In the genomic region with DNA sequence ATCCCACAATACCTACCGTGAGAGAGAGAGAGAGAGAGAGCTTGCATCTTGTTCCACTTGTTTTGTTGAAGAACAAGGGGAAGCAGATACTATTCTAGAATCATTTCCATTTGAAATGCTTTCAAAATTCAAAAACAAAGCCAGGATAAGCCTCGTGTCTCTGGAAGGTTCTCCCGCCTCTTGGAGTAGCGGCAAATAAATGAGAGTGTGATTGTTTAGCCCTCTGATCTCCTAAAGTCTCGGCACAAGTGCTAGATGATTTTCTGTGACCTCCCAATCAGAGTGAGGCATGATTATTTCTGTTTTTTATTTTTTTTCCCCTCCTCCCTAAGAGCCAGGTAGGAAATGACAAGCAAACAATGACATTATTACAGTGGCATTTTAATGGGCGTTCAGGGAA, we compare ENCODE assay signal across 18 mouse cellular contexts.
DNase-seq lines count a peak whose midpoint lies in the region; ATAC-seq lines count a peak whose summit lies in the region.
"Had no signal": no experiment of that assay in that cellular context is flagged by ENCODE, and none has a peak within 500 bp of the region (broad histone marks: within the 10 kb centered on the region; RNA-seq: fewer than 3 reads in every experiment).

No protein-coding gene starts in this region.

- H3K4me2 ChIP-seq in forebrain, embryonic 14.5 days (ENCODE audit: low read length) = no peak overlapping the region
- H3K4me2 ChIP-seq in forebrain, embryonic 16.5 days (ENCODE audit: low read length) = no peak overlapping the region
- no peak overlapping the region for H3K4me2 ChIP-seq in forebrain, embryonic 12.5 days
- H3K4me2 ChIP-seq in midbrain, embryonic 14.5 days (ENCODE audit: low read length) = no peak overlapping the region
- H3K4me2 ChIP-seq: embryonic facial prominence, embryonic 12.5 days; forebrain, embryonic 13.5 days had no signal

- no peak overlapping the region for H3K27ac ChIP-seq in forebrain, embryonic 14.5 days (ENCODE audit: low read depth, low read length)
- no peak overlapping the region for H3K27ac ChIP-seq in forebrain, embryonic 10.5 days
- H3K27ac ChIP-seq in forebrain, embryonic 16.5 days (ENCODE audit: low read length) = no peak overlapping the region
- H3K27ac ChIP-seq in forebrain, embryonic 12.5 days = no peak overlapping the region
- H3K27ac ChIP-seq in midbrain, embryonic 14.5 days (replicated peaks; ENCODE audit: low read depth, low read length) = 0 out of 2 replicates have a peak overlapping the region, but pooled peaks have one; percentile 20
- no peak overlapping the region; the same call in 1 of the 2 replicates for H3K27ac ChIP-seq in midbrain, embryonic 10.5 days (replicated peaks)
- H3K27ac ChIP-seq: embryonic facial prominence, embryonic 10.5 days; embryonic facial prominence, embryonic 12.5 days; forebrain, embryonic 13.5 days had no signal

- no peak overlapping the region for H3K9ac ChIP-seq in forebrain, embryonic 14.5 days (ENCODE audit: low read length)
- no peak overlapping the region for H3K9ac ChIP-seq in forebrain, embryonic 16.5 days (replicated peaks; ENCODE audit: low read depth, low read length)
- H3K9ac ChIP-seq in forebrain, embryonic 12.5 days = no peak overlapping the region
- H3K9ac ChIP-seq in midbrain, embryonic 14.5 days (replicated peaks; ENCODE audit: low read length) = no peak overlapping the region
- H3K9ac ChIP-seq: embryonic facial prominence, embryonic 12.5 days; forebrain, embryonic 13.5 days had no signal

- no peak for ATAC-seq in forebrain, embryonic 14.5 days
- peak; percentile 49; the same call in 1 of the 2 replicates for ATAC-seq in forebrain, embryonic 16.5 days
- ATAC-seq in forebrain, embryonic 12.5 days (ENCODE audit: low FRiP score) = no peak
- no peak for ATAC-seq in midbrain, embryonic 14.5 days (ENCODE audit: low FRiP score, low TSS enrichment)
- ATAC-seq: forebrain, embryonic 13.5 days had no signal

- WGBS in forebrain, embryonic 14.5 days = 29% methylated on average over 6 of the region's 6 CpGs
- 62% methylated on average over 6 of the region's 6 CpGs for WGBS in forebrain, embryonic 10.5 days
- 28% methylated on average over 6 of the region's 6 CpGs for whole genome bisulfite sequencing in forebrain, embryonic 16.5 days
- 34% methylated on average over 6 of the region's 6 CpGs for WGBS in forebrain, embryonic 12.5 days
- WGBS in midbrain, embryonic 14.5 days = 10% methylated on average over 6 of the region's 6 CpGs
- 45% methylated on average over 6 of the region's 6 CpGs for WGBS in midbrain, embryonic 10.5 days

- H3K27me3 ChIP-seq in forebrain, embryonic 14.5 days (replicated peaks; ENCODE audit: control insufficient read depth, insufficient read depth, low read length) = no peaks in the 10 kb centered on the region
- H3K27me3 ChIP-seq in forebrain, embryonic 10.5 days (ENCODE audit: poor library complexity, severe bottlenecking) = no peaks in the 10 kb centered on the region
- H3K27me3 ChIP-seq in forebrain, embryonic 16.5 days (replicated peaks; ENCODE audit: control insufficient read depth, insufficient read depth, low read length) = no peaks in the 10 kb centered on the region
- no peaks in the 10 kb centered on the region for H3K27me3 ChIP-seq in forebrain, embryonic 12.5 days
- H3K27me3 ChIP-seq in midbrain, embryonic 14.5 days (ENCODE audit: control insufficient read depth, insufficient read depth, low read length) = no peaks in the 10 kb centered on the region
- H3K27me3 ChIP-seq in midbrain, embryonic 10.5 days (ENCODE audit: low read depth, poor library complexity, severe bottlenecking) = no peaks in the 10 kb centered on the region
- H3K27me3 ChIP-seq: embryonic facial prominence, embryonic 12.5 days; forebrain, embryonic 13.5 days had no signal

- DNase-seq in forebrain, embryonic 14.5 days (ENCODE audit: low spot score) = peak; percentile 23
- no peak for DNase-seq in forebrain, embryonic 10.5 days (ENCODE audit: extremely low spot score, low spot score)
- peak; percentile 43 for DNase-seq in midbrain, embryonic 14.5 days
- DNase-seq in midbrain, embryonic 10.5 days (ENCODE audit: low spot score) = no peak
- DNase-seq: adrenal gland, adult 2 months; adrenal gland, postnatal 10 days; adrenal gland, postnatal 25 days; B cell, adult 2 months; cerebellum, adult 11-12 months; cerebellum, adult 2 months; cerebellum, adult 9-10 months; cerebellum, postnatal 10 days; cerebellum, postnatal 25 days had no signal

- 0 out of 2 replicates have a peak, but pooled peaks cover 3% of the 10 kb centered on the region for H3K4me1 ChIP-seq in forebrain, embryonic 14.5 days (ENCODE audit: control insufficient read depth, insufficient read depth, low read length)
- H3K4me1 ChIP-seq in forebrain, embryonic 10.5 days = peaks cover 4% of the 10 kb centered on the region; the same call in 1 of the 2 replicates
- no peaks in the 10 kb centered on the region; the same call in 1 of the 2 replicates for H3K4me1 ChIP-seq in forebrain, embryonic 16.5 days (replicated peaks; ENCODE audit: control insufficient read depth, insufficient read depth, low read length)
- peaks cover 11% of the 10 kb centered on the region for H3K4me1 ChIP-seq in forebrain, embryonic 12.5 days
- 0 out of 2 replicates have a peak, but pooled peaks cover 5% of the 10 kb centered on the region for H3K4me1 ChIP-seq in midbrain, embryonic 14.5 days (ENCODE audit: control insufficient read depth, insufficient read depth, low read length)
- peaks cover 17% of the 10 kb centered on the region for H3K4me1 ChIP-seq in midbrain, embryonic 10.5 days
- H3K4me1 ChIP-seq: embryonic facial prominence, embryonic 10.5 days; embryonic facial prominence, embryonic 12.5 days had no signal

- no peaks in the 10 kb centered on the region for H3K36me3 ChIP-seq in forebrain, embryonic 14.5 days (ENCODE audit: control insufficient read depth, insufficient read depth, low read length)
- no peaks in the 10 kb centered on the region for H3K36me3 ChIP-seq in forebrain, embryonic 10.5 days (replicated peaks)
- H3K36me3 ChIP-seq in forebrain, embryonic 16.5 days (ENCODE audit: control insufficient read depth, insufficient read depth) = no peaks in the 10 kb centered on the region
- H3K36me3 ChIP-seq in forebrain, embryonic 12.5 days (replicated peaks) = no peaks in the 10 kb centered on the region
- no peaks in the 10 kb centered on the region for H3K36me3 ChIP-seq in midbrain, embryonic 14.5 days (ENCODE audit: control insufficient read depth, insufficient read depth, low read length)
- no peaks in the 10 kb centered on the region for H3K36me3 ChIP-seq in midbrain, embryonic 10.5 days
- H3K36me3 ChIP-seq: embryonic facial prominence, embryonic 10.5 days; embryonic facial prominence, embryonic 12.5 days had no signal

- H3K9me3 ChIP-seq in forebrain, embryonic 14.5 days (replicated peaks; ENCODE audit: control insufficient read depth, low read length) = no peaks in the 10 kb centered on the region
- H3K9me3 ChIP-seq in forebrain, embryonic 10.5 days = no peaks in the 10 kb centered on the region
- H3K9me3 ChIP-seq in forebrain, embryonic 16.5 days (ENCODE audit: control insufficient read depth, low read length) = no peaks in the 10 kb centered on the region
- no peaks in the 10 kb centered on the region for H3K9me3 ChIP-seq in forebrain, embryonic 12.5 days
- no peaks in the 10 kb centered on the region for H3K9me3 ChIP-seq in midbrain, embryonic 14.5 days (ENCODE audit: control insufficient read depth, low read length)
- H3K9me3 ChIP-seq in midbrain, embryonic 10.5 days (replicated peaks) = no peaks in the 10 kb centered on the region
- H3K9me3 ChIP-seq: embryonic facial prominence, embryonic 10.5 days; embryonic facial prominence, embryonic 12.5 days; forebrain, embryonic 13.5 days had no signal

- no peak overlapping the region for H3K4me3 ChIP-seq in forebrain, embryonic 14.5 days (ENCODE audit: low read depth, low read length)
- no peak overlapping the region for H3K4me3 ChIP-seq in forebrain, embryonic 10.5 days
- H3K4me3 ChIP-seq in forebrain, embryonic 16.5 days (replicated peaks; ENCODE audit: low read length) = no peak overlapping the region
- H3K4me3 ChIP-seq in forebrain, embryonic 12.5 days (replicated peaks) = no peak overlapping the region
- no peak overlapping the region for H3K4me3 ChIP-seq in midbrain, embryonic 14.5 days (replicated peaks; ENCODE audit: low read depth, low read length)
- H3K4me3 ChIP-seq in midbrain, embryonic 10.5 days = no peak overlapping the region
- H3K4me3 ChIP-seq: embryonic facial prominence, embryonic 10.5 days; embryonic facial prominence, embryonic 12.5 days; forebrain, embryonic 13.5 days had no signal

Comparison
In these comparisons a context has a peak if more than half of its experiments do, and no peak if none do; other contexts are left out.
1. DNase-seq: peak in forebrain, embryonic 14.5 days (single experiment) and midbrain, embryonic 14.5 days (single experiment); none in forebrain, embryonic 10.5 days (single experiment) and midbrain, embryonic 10.5 days (single experiment).